In genomic region chr8:9238974-9239373, GRCm38 (mm10) we compare ENCODE assay signal across 15 mouse cellular contexts.
"Had no signal": no experiment of that assay in that cellular context is flagged by ENCODE, and none has a peak within 500 bp of the region (broad histone marks: within the 10 kb centered on the region; RNA-seq: fewer than 3 reads in every experiment).

No protein-coding gene starts in this region.

- H3K36me3 ChIP-seq: kidney, embryonic 15.5 days; liver, embryonic 13.5 days; lung, embryonic 15.5 days; midbrain, embryonic 12.5 days; midbrain, embryonic 15.5 days; neural tube, embryonic 12.5 days; neural tube, embryonic 15.5 days had no signal

- ATAC-seq: midbrain, embryonic 15.5 days had no signal

- H3K4me2 ChIP-seq: kidney, embryonic 15.5 days; liver, embryonic 13.5 days; lung, embryonic 15.5 days; midbrain, embryonic 12.5 days; midbrain, embryonic 15.5 days; neural tube, embryonic 12.5 days; neural tube, embryonic 15.5 days had no signal

- H3K27ac ChIP-seq: kidney, embryonic 15.5 days; liver, embryonic 13.5 days; lung, embryonic 15.5 days; macrophage; midbrain, embryonic 12.5 days; midbrain, embryonic 15.5 days; neural tube, embryonic 12.5 days; neural tube, embryonic 15.5 days had no signal

- H3K9ac ChIP-seq: kidney, embryonic 15.5 days; liver, embryonic 13.5 days; lung, embryonic 15.5 days; midbrain, embryonic 12.5 days; midbrain, embryonic 15.5 days; neural tube, embryonic 12.5 days; neural tube, embryonic 15.5 days had no signal

- H3K4me1 ChIP-seq: kidney, embryonic 15.5 days; liver, embryonic 13.5 days; lung, embryonic 15.5 days had no signal

- DNase-seq: kidney, postnatal 10 days; kidney, postnatal 36 days; layer of hippocampus, postnatal 36 days; liver, embryonic 13.5 days; lung, postnatal 14 days; thymus, adult 18-20 months; thymus, postnatal 36 days had no signal

- H3K9me3 ChIP-seq: kidney, embryonic 15.5 days; liver, embryonic 13.5 days; lung, embryonic 15.5 days; midbrain, embryonic 12.5 days; midbrain, embryonic 15.5 days; neural tube, embryonic 12.5 days; neural tube, embryonic 15.5 days had no signal

- H3K27me3 ChIP-seq: kidney, embryonic 15.5 days; liver, embryonic 13.5 days; lung, embryonic 15.5 days; midbrain, embryonic 12.5 days; midbrain, embryonic 15.5 days; neural tube, embryonic 12.5 days; neural tube, embryonic 15.5 days had no signal

- H3K4me3 ChIP-seq: kidney, embryonic 15.5 days; left cerebral cortex, adult 2 months; liver, embryonic 13.5 days; lung, embryonic 15.5 days; midbrain, embryonic 12.5 days; midbrain, embryonic 15.5 days; neural tube, embryonic 12.5 days; neural tube, embryonic 15.5 days had no signal
